Mouse (Mus musculus) bone marrow, adult 2 months (tissue): Measurements from ENCODE around the gene Kctd15.

Experiments
- CTCF ChIP-seq: fragments of 200-500 bp; IDR thresholded peaks from 2 replicates; pipeline ENCODE4 v1.5.1; 2011; ENCODE audit warnings: low read length, control low read depth; ENCODE audit not compliant: control insufficient read depth, insufficient read depth
- POLR2A ChIP-seq: fragments of 200-500 bp; IDR thresholded peaks from 2 replicates; pipeline ENCODE4 v1.6.1; 2011; ENCODE audit warnings: low read depth, mild to moderate bottlenecking, control low read depth, low read length, borderline replicate concordance; ENCODE audit not compliant: control insufficient read depth

- TF ChIP-seq CTCF (no peak), POLR2A (no peak)
Observed at GRCm38 (mm10) chr7:34694898-34695297, 38.4 kb upstream of the Kctd15 start.
